Mouse (Mus musculus) kidney, adult 9 months (tissue): ENCODE measurements at regions not wholly inside any gene's neighbourhood (a gene's known extent, or its start where the extent isn't known, plus 50 kb on each side); places are given as distances from the start of the nearest gene placed in this dataset.
A peak's percentile ranks its signal among the peaks of the same experiment; 100 is the strongest.

Source experiments
- DNase-seq: peaks from one replicate; pipeline ENCODE4 v3.0.0; 2022

DNA sequence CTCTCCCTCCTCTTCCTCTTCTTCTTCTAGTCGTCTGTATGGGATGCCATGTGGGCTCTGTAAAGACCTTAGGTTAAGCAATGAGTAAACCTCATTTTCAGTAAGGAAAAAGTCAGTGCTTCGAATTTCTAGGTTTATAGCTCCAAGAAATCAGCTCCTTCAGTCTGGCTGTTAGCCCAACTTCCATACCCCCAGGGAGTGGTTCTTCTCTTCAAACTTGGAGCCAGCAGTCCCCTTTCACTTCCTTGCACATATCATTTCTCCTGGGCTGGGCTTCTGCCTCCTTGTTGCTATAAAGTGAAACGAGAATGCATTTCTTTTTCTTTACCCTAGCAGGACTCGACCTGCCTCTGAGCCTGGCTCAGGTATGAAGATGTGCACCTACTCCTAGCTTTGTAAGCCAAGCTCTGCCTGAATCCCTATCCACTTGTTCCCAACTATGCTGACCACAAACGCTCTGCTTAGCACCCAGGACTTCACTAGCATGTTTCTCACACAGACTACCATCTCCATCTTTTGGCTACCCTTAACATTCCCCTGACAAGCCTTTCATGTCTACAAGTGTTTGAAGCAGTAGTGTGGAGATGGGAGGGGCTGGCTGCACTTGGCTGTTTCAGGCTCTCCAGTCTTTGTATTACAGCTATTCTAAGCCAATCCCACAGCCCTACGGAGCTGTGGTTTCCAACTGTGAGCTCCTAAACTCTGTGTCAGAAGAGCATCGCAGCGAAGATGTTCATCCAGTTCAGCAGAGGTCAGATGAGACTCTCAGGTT lies 243.8 kb upstream of the Tprg start:
- no peak for DNase-seq

DNA sequence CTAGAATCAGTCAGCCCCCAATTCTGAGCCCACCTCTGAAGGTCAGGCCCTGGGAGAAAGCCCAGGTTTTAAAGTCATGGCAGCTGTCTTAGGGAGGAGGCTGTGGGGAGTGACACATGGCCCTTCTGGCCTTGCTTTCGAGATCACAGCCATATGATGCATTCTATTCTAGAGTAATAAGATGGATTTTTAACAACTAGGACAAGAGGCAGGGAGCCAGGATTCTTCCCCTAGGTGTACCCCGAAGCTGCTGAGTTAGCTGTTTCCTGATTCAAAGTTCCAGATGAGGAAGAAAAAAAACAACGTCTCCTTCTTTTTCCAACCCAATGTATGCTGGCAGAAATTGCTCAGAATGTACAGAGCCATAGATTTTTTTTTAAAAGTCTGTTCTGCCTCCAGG lies 242.0 kb upstream of the Tprg start:
- no peak for DNase-seq

DNA sequence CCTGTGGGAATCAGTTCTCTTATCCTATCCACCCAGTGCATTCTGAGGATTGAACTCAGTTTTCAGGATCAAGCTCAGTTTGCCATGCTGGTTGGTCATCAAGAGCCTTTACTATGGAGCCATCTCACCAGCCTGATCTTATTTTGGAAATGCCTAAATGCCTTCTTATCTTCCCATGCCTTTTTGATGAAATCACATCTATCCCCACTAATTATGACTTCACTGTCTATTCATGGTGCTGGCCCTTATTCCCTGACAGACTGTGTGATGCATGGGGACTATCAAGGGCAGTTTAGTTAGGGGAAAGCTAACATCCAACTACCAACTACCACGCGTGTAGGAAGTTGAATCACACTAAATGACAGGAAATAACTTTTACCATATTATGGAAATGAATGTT lies 238.9 kb upstream of the Tprg start:
- DNase-seq: no peak

DNA sequence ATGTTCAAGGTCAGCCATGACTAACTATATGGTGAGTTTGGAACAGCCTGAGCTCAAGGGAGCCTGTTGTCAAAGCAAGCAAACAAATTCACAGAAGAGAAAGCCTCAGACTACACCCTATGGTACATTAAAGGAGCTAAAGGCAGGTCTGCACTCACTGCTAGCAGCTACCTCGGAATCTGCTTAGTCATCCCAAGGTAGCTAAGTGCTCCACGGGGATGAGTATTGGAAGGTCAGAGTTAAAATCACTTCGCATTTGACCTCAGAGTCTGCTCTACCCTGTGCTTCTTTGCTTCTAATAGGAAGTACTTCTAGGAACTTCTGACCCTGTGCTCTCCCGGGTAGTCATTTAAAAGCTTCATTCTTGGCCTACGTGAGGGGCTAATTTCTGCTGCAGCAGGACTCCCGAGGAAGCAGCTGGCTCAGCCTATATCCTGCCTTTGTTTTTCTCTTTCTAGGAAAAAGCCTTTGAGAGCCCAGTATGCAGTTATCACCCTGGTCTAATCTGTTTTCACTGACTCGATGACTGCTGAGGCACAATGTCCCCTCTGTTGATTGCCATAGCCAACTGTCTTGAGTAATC lies 236.6 kb upstream of the Tprg start:
- DNase-seq: peak; percentile 47

DNA sequence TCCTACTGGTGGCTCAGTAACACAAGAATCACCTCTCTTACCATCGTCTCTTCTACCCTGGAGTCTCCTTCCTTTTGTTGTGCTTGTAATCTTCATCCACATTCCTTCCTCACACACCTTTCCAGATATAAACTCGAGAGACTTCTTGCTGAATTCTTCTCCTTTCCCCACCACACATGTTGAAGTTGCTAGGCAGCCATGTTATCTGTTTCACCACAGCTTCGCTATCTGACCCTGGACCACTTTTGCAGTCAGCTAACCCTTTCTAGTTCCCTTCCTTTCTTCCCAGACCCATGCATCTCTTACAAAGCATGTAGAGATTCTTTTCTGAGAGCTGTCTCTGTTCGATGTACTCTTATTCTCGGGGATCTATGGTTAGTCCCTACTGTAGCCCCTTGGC lies 235.6 kb upstream of the Tprg start:
- DNase-seq: no peak

DNA sequence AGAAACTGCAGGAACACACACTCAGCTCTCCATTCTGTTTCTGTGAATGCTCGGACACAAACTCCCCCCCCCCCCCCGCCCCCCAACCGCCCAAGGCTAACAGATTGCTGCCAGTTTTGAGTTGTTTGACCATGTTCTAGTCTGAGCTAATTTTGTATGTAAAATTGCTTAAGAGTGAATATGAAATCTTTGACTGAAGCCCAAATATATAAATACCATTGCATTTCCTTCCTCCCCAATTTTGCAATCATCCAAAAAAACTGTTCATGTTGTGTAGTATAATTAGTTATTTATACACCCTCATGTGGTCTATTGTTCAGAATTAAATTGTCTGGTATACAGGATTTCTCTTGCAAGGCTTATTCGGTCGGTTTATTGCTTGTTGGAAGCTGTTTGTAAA lies 234.2 kb upstream of the Tprg start:
- DNase-seq: no peak

DNA sequence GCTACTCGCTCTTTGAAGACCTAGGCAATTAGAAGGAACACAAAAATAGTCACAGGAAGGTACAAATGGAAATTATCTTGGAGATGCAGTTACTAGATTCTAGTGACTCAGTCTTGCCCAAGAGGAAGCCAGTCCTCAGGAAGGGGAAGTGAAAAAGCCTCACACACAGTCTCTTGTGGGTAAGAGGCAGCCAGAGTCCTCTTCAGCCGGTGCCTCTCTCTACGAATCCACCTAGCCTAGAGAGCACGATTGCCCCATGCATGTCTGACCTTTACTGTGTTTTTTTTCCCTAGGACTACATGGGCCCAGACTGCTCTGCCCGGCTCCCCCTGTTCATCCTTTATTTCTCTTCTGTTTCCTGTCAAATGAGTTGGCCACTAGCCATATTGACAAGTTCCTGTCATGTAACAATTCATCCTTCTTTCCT lies 233.7 kb upstream of the Tprg start:
- no peak for DNase-seq

DNA sequence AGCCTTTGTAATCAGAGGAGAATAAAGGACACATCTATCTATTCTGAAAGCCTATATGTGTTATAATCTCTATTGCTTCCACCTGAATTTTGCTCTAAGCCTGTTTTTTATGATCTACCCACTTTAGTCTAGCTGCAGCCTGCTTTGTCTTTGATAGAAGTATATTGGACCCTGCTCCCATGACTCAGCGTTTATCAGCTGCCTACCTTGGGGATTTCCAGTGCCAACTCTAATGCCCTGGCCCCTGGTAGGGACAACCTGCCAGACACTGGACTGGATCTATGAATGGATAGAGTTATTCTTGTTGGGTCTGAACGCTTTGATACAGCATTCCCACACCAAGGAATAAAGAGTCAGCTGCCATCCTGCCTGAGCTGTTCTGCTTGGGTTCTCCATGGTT lies 232.3 kb upstream of the Tprg start:
- DNase-seq: peak; percentile 43

DNA sequence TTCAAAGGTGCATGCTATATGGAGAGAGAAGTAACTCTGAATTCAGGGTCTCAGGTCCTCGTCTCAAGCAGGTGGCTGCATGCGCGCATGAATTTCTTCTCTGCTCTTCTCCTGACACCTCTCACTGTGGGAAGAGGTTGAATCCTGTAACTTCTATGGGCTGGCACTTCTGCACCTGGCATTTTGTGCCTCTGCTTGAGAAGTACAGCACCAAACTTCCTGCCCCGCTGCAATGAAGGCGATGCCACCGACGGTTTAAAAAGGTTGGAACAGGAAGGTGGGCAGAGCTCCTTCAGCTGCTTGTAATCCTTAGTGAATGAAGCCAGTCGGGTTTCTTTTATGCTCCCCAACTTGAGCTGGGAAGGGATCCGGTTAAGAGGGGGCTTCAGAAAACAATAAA lies 231.2 kb upstream of the Tprg start:
- DNase-seq: no peak

DNA sequence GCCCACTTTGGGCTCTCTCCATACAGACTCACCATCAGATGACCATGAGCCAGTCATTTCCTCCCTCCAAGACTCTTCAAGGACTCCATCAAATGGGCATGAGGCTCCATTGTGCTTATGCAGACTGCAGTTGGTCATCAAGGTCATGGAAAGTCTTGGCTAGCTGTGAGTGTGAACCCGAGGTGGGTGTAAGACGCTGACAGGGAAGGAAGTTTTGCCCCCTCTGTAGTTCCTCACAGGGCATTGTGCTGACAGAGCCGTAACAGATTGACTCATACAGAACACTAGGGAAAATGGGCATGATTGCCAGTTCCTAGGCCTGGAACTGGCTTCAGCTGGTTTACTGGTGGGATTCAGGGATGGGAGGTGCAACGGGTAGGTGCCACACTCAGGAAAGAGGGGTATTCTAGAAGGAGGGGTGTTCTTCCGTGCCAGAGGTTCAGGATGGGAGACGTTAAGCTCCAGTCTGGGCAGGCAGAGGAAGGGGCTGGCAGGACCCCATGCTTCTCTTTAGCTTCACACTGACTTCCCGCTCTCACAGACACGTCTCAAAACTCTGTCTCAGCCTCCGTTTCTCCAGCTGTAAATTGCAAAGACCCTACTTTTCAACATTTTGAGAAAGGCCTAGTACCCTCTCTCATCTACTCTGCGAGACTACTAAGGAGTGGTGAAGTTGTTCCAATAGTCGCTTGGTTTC lies 228.4 kb upstream of the Tprg start:
- no peak for DNase-seq

DNA sequence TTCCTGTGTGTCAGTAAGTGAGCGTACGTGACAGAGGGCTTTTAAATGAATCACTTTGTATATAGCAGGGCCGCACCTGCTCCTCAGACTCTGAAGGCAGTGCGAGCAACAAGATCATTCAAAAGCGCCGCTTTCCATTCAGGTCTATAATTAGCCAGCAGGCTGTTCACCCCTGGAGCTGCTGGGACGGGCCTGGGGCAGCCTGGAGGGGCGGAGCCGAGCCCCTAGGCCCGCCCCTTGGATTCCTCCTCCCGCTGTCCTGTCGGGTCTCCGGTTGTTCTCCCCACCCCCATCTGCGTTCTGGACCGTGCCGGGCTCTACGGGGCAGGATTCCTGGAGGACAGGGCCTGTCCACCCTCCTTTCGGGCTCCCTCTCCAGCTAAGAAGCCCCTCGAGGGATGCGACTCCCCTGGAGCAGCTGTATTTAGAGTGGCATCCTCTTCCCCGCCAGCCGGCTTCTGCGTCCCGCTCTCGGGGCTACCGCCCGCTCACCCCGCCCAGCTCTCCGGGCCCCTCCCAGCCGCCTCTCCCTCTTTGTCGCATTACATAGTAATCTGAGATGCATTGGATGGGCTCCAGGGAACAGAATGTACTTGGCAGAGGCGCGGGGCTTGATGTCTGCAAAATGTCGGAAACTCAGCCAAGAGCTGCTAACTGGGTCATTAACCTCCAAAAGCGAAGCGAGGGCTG lies 227.7 kb upstream of the Tprg start:
- DNase-seq: peak; percentile 100

DNA sequence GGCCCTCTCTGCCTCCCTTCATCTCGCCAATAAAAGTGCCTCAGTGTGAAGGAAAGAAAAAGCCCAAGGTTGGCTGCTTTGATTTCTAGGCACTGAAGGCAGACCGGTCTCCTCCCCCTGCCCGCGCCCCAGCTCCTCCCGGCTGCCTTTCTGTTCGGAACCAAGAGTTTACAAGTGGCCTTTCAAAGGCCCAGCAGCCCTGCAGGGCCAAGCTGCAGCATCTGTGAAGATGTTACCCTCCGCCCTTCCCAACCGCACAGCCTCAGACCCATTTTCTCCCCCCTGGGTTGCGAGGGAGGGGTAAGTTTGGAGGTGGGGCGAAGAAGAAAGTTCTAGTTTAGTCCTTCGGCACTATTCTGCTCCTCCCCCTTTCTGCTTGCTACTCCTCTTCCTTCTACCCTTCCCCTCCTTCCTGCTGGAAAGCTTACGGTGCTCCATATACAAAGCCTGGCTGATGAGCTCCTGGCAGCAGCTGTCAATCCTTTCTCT lies 227.1 kb upstream of the Tprg start:
- DNase-seq: no peak

DNA sequence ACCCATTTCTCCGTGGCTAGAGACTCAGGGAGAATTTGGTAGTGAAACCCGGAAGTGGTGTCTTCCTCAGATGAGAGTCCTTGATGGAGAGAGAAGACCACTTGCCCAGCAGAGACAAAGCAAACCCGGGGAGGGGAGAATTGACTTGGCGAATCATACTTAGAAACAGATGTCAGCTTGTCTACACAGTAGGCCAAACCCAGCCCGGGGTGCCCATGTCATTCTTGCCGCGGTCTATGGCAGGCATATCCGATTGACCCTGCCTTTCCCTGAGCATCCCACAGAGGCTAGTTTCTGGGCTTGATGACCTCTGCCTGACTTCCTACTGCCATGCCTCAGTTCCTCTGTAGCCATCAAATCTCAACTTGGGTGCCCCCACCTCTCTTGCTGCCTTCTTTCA lies 226.4 kb upstream of the Tprg start:
- no peak for DNase-seq

DNA sequence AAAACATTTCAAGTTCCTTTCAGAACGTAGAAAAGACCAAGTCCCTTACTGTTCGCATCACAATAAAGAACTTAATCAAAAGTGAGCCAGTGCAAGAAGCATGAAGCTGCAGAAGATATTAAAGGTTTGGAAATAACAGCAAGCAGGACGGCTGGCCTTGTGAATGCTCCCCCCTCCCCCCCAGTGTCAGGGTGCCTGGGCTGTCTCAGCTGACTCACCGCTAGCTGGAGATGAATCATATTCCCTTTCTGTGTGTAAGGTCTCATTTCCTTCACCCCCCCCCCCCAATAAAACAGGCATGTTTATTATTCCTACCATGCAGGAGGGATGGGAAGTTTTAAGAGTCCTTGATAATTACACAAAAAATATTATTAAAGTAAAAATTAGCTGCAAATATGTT lies 225.0 kb upstream of the Tprg start:
- no peak for DNase-seq

DNA sequence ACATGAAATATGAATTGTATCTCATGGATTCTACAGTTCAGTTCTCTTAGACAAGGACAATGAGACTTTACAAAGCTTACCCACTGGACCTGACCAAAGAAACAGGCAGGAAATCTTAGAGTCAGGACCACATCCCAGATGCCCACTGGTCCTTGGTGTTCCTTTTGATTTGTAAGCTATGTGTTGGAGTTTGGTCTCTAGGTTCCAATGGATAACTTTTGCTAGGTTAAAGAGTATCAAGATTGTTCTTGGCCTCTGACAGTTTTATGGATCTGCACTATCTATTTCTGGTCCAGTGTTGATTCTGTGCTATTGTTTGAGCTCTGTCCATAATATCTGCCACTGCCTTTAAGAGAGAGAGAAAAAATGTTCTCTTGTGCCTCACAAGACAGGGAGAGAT lies 222.6 kb upstream of the Tprg start:
- DNase-seq: peak; percentile 70

DNA sequence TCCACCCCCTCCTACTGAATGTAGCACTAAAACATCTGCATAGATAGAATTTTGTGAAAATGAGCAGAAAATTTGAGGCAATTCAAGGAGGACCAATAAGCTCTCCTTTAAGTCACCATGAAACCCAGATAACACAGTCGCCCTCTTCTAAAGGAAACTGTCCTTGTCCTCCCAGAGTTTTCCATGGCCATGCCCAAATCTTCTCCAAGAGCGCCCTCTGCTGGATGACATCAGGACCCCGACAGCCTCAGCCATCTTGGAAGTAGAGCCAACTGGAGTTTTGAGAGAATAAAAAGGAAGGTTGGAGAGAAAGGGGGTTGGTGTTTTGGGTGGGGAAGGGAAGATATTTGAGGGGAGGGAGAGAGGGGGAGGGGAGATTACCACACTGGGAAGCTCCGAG lies 222.1 kb upstream of the Tprg start:
- DNase-seq: peak; percentile 92

DNA sequence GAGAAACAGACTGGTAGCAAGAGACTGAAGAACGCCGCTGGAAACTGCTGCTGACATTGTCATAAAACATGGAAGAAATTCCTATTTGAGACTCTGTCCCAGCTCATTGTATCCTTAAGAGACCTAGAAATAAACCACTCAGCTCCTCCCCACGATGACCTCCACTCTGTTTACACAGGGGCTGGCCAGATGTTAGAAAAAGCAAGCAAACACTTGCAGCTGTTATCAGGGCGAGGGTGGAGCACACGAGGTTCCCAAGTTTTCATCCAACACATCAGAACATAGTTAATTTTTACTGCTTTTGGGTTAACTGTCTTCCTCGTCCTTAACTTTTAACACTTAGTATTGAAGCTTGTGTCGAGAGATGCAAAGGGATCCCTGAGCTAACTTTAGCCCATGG lies 219.8 kb upstream of the Tprg start:
- peak; percentile 49 for DNase-seq

DNA sequence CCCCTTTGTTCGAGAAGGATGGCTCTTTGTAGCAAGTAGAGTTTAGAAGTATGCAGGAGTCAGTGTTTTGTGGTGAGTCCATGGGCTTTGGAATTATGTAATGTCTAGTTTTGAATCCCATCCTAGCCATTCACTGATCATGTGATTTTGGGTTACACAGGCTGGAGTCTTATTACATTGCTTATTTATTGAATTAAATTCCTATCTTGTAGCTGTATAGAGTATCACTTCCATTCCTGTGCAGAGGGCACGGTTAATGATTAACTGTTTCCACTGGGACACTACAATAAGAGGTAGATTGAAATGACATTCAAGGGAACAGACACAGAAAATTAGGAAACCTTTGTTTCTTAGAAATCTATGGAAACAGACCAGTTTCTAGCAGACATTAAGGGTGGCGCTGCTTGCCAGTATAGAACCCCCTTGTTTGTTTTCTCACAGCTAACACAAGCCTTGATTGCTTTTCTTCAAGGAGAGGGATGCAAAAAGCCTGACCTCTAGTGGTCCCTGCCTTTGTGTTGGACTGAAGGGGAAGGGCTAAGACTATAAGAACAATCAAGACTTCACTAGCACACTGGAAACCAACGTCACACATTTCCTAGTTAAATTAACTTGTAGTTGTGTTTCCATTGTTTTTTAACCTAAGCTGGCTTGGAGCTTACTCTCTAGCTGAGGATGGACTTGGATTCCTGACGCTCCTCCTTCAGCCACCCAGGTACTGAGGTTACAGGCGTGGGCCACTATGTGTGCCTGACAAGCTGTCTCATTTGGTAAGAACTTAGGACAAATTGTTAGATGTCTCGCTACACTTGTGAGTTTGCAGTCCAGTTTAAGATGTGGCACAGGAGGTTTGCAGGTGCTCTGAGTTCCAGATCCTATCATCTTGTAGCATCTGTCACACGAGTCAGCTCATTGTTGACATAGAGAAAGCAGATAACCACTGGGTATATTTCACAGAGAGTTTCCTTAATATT lies 219.1 kb upstream of the Tprg start:
- DNase-seq: peak; percentile 75

DNA sequence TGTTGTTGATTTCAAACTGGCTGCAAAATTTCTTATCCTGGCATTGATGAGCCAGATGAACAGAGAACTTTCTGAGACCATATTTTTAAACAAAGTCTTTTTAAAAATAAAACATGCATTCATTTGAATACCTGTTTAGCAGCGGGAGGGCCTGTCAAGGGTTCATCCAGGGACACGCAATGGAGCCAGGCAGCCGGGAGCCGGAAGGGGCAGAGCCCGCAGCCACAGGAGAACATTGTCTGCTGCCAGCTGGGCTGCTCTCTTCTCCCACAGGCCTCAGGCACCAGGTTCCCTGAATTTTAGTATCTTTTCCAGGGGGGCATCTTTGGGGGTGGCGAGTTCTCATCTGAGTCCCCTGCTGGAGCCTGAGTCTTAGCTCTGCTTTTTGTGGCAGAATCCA lies 205.8 kb upstream of the Tprg start:
- DNase-seq: no peak

DNA sequence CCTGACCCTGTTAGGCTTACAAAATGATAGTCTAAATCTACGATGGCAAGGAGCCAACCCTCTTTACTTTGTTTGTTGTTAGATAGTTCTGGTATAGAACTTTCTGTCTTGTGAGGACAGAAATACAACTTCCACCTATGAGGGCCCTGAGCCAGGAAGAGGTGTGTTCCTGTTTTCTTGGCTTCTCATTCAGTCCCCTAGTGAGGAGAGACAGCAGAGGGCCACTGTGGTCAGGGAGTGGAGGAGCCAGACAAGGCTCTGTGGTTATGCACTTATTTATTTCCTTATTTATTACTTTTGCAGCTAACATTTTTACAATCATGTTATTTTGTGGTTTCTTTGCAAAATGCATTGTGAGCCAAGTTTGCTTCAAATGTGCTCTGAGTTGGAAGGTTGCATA lies 202.9 kb upstream of the Tprg start:
- DNase-seq: no peak

DNA sequence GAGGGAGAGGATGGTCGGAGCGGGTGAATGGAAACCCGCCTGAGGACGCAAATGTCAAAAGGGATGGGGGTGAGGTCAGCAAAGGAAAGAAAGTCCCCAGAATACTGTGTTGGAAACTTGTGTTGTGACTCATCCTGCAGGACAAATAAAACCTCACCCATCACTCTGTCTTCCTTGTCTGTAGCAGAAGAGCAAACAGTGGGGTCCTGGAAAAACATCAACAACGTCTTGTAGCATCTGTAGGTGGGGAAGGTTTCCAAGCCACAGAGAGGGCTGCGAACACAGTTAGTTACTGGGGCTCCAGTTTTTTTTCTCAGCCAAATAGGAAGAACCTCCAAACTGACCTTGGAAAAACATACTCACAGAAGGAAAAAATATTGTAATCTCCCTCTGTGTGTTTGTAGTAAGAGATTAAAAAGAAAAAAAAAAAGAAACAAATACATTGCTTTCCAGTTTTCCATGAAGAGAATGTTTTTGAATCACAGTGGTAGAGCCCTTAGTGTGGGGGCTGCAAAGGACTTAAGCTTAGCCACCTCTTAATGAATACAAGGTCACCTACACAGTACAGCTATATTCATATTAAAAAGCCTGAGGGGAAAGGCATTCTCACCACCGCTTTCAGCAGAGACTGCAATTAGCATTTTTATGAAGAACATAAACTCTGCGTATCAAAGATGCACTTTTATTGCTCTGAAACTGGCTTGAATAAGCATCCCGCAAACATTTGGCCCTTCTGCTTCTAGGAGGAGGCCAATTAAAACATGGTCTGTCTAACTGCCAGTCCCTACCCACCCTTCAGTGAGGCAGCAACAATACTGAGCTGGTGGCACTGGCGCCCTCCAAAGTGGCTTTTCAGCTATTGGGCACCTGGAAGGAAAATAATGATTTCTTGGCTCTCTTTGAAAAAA lies 198.6 kb upstream of the Tprg start:
- DNase-seq: peak; percentile 4
